Mouse (Mus musculus) liver, embryonic 15.5 days (tissue): ENCODE measurements around the gene Olfr694. TPM values are rescaled to one million over a fixed set of nuclear protein-coding genes. Genes with fewer than 3 reads are reported as not detected.

Experiments
- ATAC-seq: fragments of 200-750 bp; cut with Nextera tagmentation; 2 replicates; pipeline ENCODE4 v1.8.0; 2017; ENCODE audit warnings: moderate number of reproducible peaks, mild to moderate bottlenecking, moderate library complexity; ENCODE audit not compliant: insufficient read depth
- H3K27ac ChIP-seq: fragments of 300-500 bp; sonication (generic); replicated peaks from 2 replicates; pipeline ENCODE4 v1.5.1; 2015; ENCODE audit warnings: mild to moderate bottlenecking, inconsistent platforms
- H3K27me3 ChIP-seq: fragments of 300-500 bp; sonication (generic); 2 replicates; pipeline ENCODE4 v1.6.1; 2015; ENCODE audit warnings: mild to moderate bottlenecking, inconsistent platforms
- H3K36me3 ChIP-seq: fragments of 300-500 bp; sonication (generic); replicated peaks from 2 replicates; pipeline ENCODE4 v1.6.1; 2015; ENCODE audit warnings: moderate library complexity, mild to moderate bottlenecking, inconsistent platforms
- H3K4me1 ChIP-seq: fragments of 300-500 bp; sonication (generic); replicated peaks from 2 replicates; pipeline ENCODE4 v1.6.1; 2015; ENCODE audit warnings: inconsistent platforms
- H3K4me2 ChIP-seq: fragments of 300-500 bp; sonication (generic); 2 replicates; pipeline ENCODE4 v1.6.1; 2015; ENCODE audit warnings: moderate library complexity, mild to moderate bottlenecking, inconsistent platforms
- H3K4me3 ChIP-seq: fragments of 300-500 bp; sonication (generic); replicated peaks from 2 replicates; pipeline ENCODE4 v1.5.1; 2015; ENCODE audit warnings: mild to moderate bottlenecking, inconsistent platforms
- H3K9ac ChIP-seq: fragments of 300-500 bp; sonication (generic); 2 replicates; pipeline ENCODE4 v1.6.1; 2015; ENCODE audit warnings: moderate library complexity, mild to moderate bottlenecking, inconsistent platforms
- H3K9me3 ChIP-seq: fragments of 300-500 bp; sonication (generic); replicated peaks from 2 replicates; pipeline ENCODE4 v1.6.1; 2016; ENCODE audit warnings: inconsistent platforms
- WGBS: fragments of 180-500 bp; shearing (Covaris S2); methylation state at CpG from one replicate; pipeline ENCODE4 v1.1.7; 2015; ENCODE audit warnings: mixed read lengths; ENCODE audit not compliant: insufficient replicate concordance; 5-methylcytosine and 5-hydroxymethylcytosine counted together
- polyA plus RNA-seq: library from polyadenylated mRNA; unstranded; fragments of >200 nt; fragmentation: Nextera tagmentation; extraction: Ambion mirVana; gene quantifications from 2 replicates; pipeline ENCODE4 v1.2.1, GENCODE M21; 2015

Gene Olfr694
- polyA plus RNA-seq, 1 experiment from 2014 or later, result not detected

- Histone ChIP-seq H3K27ac (peak overlapping the region; percentile 74), H3K9me3 (no peaks in the 10 kb centered on the region), H3K4me1 (peaks cover 27% of the 10 kb centered on the region), H3K4me3 (no peak overlapping the region), H3K36me3 (no peaks in the 10 kb centered on the region), H3K4me2 (peak overlapping the region; percentile 33), H3K27me3 (no peaks in the 10 kb centered on the region), H3K9ac (no peak overlapping the region)
- ATAC-seq, result peak; percentile 80
Observed at GRCm38 (mm10) chr7:106651555-106652343, 39.9 kb downstream of the Olfr694 start.

GRCm38 (mm10) chr7:106649774-106650173 is 41.8 kb downstream of the Olfr694 start:
- 55% methylated on average over 1 of the region's 1 CpGs for WGBS
- H3K4me2 ChIP-seq, result no peak overlapping the region
- ATAC-seq, result no peak

GRCm38 (mm10) chr7:106645261-106645660 is 46.4 kb downstream of the Olfr694 start:
- no peak overlapping the region for H3K27ac ChIP-seq
- no peak for ATAC-seq
- no peak overlapping the region for H3K9ac ChIP-seq
- H3K27me3 ChIP-seq, result no peaks in the 10 kb centered on the region
- no peaks in the 10 kb centered on the region for H3K36me3 ChIP-seq
- H3K9me3 ChIP-seq, result no peaks in the 10 kb centered on the region
- H3K4me1 ChIP-seq, result peaks cover 5% of the 10 kb centered on the region; the same call in 1 of the 2 replicates
- H3K4me3 ChIP-seq, result no peak overlapping the region
- 58% methylated on average over 1 of the region's 1 CpGs for WGBS
- H3K4me2 ChIP-seq, result no peak overlapping the region

More at GRCm38 (mm10) chr7:106649774-106650173, 41.8 kb downstream of the Olfr694 start:
- Histone ChIP-seq H3K4me3 (no peak overlapping the region), H3K4me1 (peaks cover 27% of the 10 kb centered on the region), H3K27me3 (no peaks in the 10 kb centered on the region), H3K27ac (no peak overlapping the region), H3K36me3 (no peaks in the 10 kb centered on the region), H3K9me3 (no peaks in the 10 kb centered on the region), H3K9ac (no peak overlapping the region)

GRCm38 (mm10) chr7:106644222-106644870 is 47.3 kb downstream of the Olfr694 start:
- Histone ChIP-seq H3K9ac (no peak overlapping the region), H3K4me3 (peak overlapping the region; percentile 10), H3K9me3 (no peaks in the 10 kb centered on the region), H3K27ac (peak overlapping the region; percentile 41; the same call in 1 of the 2 replicates), H3K4me2 (no peak overlapping the region), H3K27me3 (no peaks in the 10 kb centered on the region), H3K36me3 (no peaks in the 10 kb centered on the region), H3K4me1 (0 out of 2 replicates have a peak, but pooled peaks cover 4% of the 10 kb centered on the region)
- ATAC-seq, result no peak
- WGBS, result 24% methylated on average over 3 of the region's 3 CpGs

GRCm38 (mm10) chr7:106640839-106641238 is 50.8 kb downstream of the Olfr694 start:
- H3K9ac ChIP-seq, result no peak overlapping the region
- H3K9me3 ChIP-seq, result no peaks in the 10 kb centered on the region
- no peak overlapping the region for H3K27ac ChIP-seq
- ATAC-seq, result peak; percentile 47
- H3K4me3 ChIP-seq, result no peak overlapping the region
- no peaks in the 10 kb centered on the region for H3K27me3 ChIP-seq
- no peaks in the 10 kb centered on the region for H3K36me3 ChIP-seq
- 0 out of 2 replicates have a peak, but pooled peaks cover 4% of the 10 kb centered on the region for H3K4me1 ChIP-seq
- 14% methylated on average over 1 of the region's 1 CpGs for WGBS
- no peak overlapping the region for H3K4me2 ChIP-seq

- Histone ChIP-seq H3K4me1 (no peaks in the 10 kb centered on the region), H3K4me3 (no peak overlapping the region), H3K4me2 (no peak overlapping the region), H3K27ac (no peak overlapping the region), H3K9ac (no peak overlapping the region), H3K9me3 (no peaks in the 10 kb centered on the region), H3K27me3 (no peaks in the 10 kb centered on the region), H3K36me3 (no peaks in the 10 kb centered on the region)
- 33% methylated on average over 4 of the region's 4 CpGs for WGBS
- ATAC-seq, result peak; percentile 51; the same call in 1 of the 2 replicates
Observed at GRCm38 (mm10) chr7:106635560-106635959, 56.1 kb downstream of the Olfr694 start.

Other genes starting within 250 kb of the Olfr694 start
- gene Olfr693, start 11.2 kb downstream of the Olfr694 start, polyA plus RNA-seq, result not detected in 2 replicates
- gene Olfr695, start 24.6 kb upstream of the Olfr694 start, polyA plus RNA-seq, result not detected in 2 replicates
- gene Olfr697, start 50.6 kb upstream of the Olfr694 start, polyA plus RNA-seq, result not detected in 2 replicates
- gene Olfr698, start 63.6 kb upstream of the Olfr694 start, polyA plus RNA-seq, result not detected in 2 replicates
- gene Olfr699, start 101.4 kb upstream of the Olfr694 start, polyA plus RNA-seq, result not detected in 2 replicates
- not detected in 2 replicates for gene Olfr700, start 117.0 kb upstream of the Olfr694 start, polyA plus RNA-seq
- not detected in 2 replicates for gene Olfr701, start 122.3 kb upstream of the Olfr694 start, polyA plus RNA-seq
- not detected in 2 replicates for gene Olfr702, start 142.1 kb upstream of the Olfr694 start, polyA plus RNA-seq
- gene Olfr703, start 151.5 kb upstream of the Olfr694 start, polyA plus RNA-seq, result not detected in 2 replicates
- gene Olfr704, start 171.4 kb upstream of the Olfr694 start, polyA plus RNA-seq, result not detected in 2 replicates
- gene Olfr705, start 185.1 kb upstream of the Olfr694 start, polyA plus RNA-seq, result not detected in 2 replicates
- gene Olfr706, start 196.3 kb upstream of the Olfr694 start, polyA plus RNA-seq, result not detected in 2 replicates
- not detected in 2 replicates for gene Olfr707, start 209.4 kb upstream of the Olfr694 start, polyA plus RNA-seq
- gene Olfr1532-ps1, start 216.2 kb upstream of the Olfr694 start, polyA plus RNA-seq, result not detected in 2 replicates
- not detected in 2 replicates for gene Olfr709-ps1, start 240.4 kb upstream of the Olfr694 start, polyA plus RNA-seq